Mouse (Mus musculus) adrenal gland, adult 8-10 months (tissue): ENCODE results near the gene Acp7. TPM values are rescaled to one million over a fixed set of nuclear protein-coding genes. Genes with fewer than 3 reads are reported as not detected.

Source experiments
- DNase-seq: peaks from one replicate; pipeline ENCODE4 v3.0.0; 2022
- microRNA-seq, 2 experiments: library from miRNA; unstranded; fragments of <30 nt; microRNA quantifications; one replicate each; pipeline ENCODE4 v1.2.0; 2022
- total RNA-seq, 4 experiments: library from RNA; stranded (reverse); gene quantifications; 2 replicates each; pipeline ENCODE4 v1.2.4; 2022

Acp7 gene
- total RNA-seq, 4 experiments from 2014 or later = not detected

DNA sequence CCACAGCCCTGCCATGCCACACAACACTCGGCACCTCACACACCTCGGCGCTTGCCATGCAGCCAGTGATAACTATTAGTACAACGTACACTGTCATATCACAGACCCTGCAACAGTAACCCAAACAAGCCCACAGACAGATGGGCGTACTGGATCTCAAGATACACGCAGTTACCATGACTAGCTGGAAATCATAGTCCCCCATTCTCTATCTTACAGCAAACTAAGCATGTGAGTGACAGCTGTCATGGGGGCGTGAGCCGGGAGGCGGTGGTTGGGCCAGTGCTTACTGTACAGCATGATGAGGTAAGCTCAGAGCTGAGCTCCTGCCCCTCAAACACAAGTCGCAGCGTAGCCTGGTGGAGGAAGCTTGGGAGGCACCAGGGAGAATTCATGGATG, 55.5 kb downstream of the Acp7 start:
- DNase-seq = no peak

- DNase-seq = no peak
Observed at GRCm38 (mm10) chr7:28573236-28573635, 57.9 kb downstream of the Acp7 start.

- DNase-seq = no peak
Observed at GRCm38 (mm10) chr7:28572689-28573088, 58.4 kb downstream of the Acp7 start.

- peak; percentile 58 for DNase-seq
Observed at GRCm38 (mm10) chr7:28570982-28571682, 60.0 kb downstream of the Acp7 start.

- DNase-seq = no peak
Observed at GRCm38 (mm10) chr7:28570291-28570981, 60.7 kb downstream of the Acp7 start.

GRCm38 (mm10) chr7:28568253-28568652, 62.9 kb downstream of the Acp7 start:
- no peak for DNase-seq

DNA sequence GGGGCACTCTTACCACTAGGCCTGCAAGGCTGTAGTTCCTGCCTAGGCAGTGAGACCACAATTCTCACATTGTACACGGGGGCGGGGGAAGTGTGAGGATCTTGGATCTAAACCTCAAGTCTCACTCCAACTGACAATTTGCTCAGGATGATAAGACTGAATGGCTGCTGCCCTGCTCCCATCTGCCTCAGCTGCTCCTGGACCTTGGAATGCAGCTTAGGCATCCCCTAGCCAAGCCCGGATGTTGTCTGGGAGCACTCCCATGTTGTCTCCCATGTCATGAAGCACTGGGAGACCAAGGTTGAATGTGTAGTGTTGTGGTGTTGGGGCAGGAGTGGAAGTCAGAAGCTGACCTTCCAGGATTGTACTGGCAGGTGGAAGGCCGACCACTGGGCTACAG, 63.6 kb downstream of the Acp7 start:
- no peak for DNase-seq

- DNase-seq = no peak
Observed at GRCm38 (mm10) chr7:28565407-28565806, 65.7 kb downstream of the Acp7 start.

DNA sequence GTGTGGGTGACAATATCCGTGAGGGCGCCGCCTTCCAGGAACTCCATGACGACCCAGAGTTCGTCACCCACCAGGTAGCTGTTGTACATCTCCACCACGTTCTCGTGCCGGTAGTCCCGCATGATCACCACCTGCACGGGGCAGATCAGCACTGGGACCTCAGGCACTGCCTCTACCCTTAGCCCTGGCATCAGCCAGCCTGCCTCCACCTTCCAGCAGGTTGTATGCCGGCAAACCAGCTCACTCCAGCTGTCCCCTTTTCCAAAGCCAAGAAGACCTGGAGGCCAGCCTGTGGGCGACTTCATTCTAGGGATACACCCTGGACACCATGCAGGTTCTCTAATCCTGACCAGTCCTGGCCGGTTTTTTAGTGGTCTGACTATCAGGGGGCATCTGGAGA, 68.2 kb downstream of the Acp7 start:
- no peak for DNase-seq

- no peak for DNase-seq
Observed at GRCm38 (mm10) chr7:28562371-28562770, 68.8 kb downstream of the Acp7 start.

- no peak for DNase-seq
Observed at GRCm38 (mm10) chr7:28561967-28562366, 69.2 kb downstream of the Acp7 start.

DNA sequence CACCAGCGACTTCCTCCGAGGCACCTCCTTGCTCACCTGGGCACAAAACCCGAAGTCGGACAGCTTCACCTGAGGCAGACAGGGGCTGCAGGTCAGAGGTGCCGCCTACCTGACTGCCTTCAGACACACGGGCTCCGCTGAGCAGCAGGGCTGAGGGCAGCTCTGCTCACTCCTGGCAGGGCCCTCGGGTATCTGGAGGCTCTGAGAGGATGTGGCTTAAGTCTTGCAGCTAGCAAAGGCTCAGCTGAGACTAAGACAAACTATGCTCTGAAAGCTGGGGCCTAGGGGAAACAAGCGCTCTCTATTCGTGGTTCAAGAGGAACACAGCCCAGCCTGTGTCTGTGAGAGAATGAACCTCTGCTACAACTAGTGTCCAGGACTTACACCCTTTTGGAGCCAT, 70.3 kb downstream of the Acp7 start:
- no peak for DNase-seq

GRCm38 (mm10) chr7:28558486-28558885, 72.6 kb downstream of the Acp7 start:
- DNase-seq = no peak

DNA sequence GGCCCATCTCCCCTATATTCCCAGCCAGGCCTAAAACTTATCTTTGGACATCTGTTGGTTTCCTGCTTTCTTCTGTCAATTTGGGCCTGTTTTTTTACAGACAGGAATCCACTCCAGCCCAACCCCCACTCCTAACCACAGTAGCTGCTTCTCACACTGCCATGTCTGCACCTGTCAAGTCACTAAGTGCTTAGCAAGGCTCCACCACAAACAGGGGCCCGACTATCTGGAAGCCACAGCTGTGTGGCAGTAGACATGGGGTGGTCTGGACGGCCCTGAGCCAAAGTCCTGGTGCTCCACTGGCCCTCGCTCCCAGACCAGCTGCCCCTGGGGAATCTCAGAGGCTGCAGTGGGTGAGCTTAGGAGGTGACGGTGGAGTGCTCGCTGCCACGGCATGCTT, 73.4 kb downstream of the Acp7 start:
- DNase-seq = no peak

Small RNA genes within 50 kb of the gene (microRNA-seq; reads per million reads assigned to microRNA genes)
- 1.9 to 2.5 reads per million in 2 experiments for gene Mir7049

Other genes starting within 250 kb of the Acp7 start
- gene Med29, start 238.6 kb downstream of the Acp7 start, total RNA-seq = 10 to 100 TPM; 24.5 to 44.1 (median 29.5) TPM
- gene Paf1, start 238.4 kb downstream of the Acp7 start, total RNA-seq = 100 to 1,000 TPM in 1 of 4 experiments, 10 to 100 TPM in 3; 61.6 to 102 (median 87.9) TPM
- gene Gmfg, start 193.9 kb downstream of the Acp7 start, total RNA-seq = 10 to 100 TPM in 2 of 4 experiments, 1 to 10 TPM in 2; 7.5 to 13.5 (median 11.3) TPM
- 10 to 100 TPM; 19.3 to 27.7 (median 24.5) TPM for gene Lrfn1, start 179.4 kb downstream of the Acp7 start, total RNA-seq
- under 1 TPM in 1 of 4 experiments, not detected in 3; 0.46 TPM for gene Ifnl2, start 120.9 kb downstream of the Acp7 start, total RNA-seq
- gene Ifnl3, start 108.5 kb downstream of the Acp7 start, total RNA-seq = not detected
- not detected for gene Sycn, start 90.4 kb downstream of the Acp7 start, total RNA-seq
- gene Nccrp1, start 84.1 kb downstream of the Acp7 start, total RNA-seq = not detected
- gene Samd4b, start 33.2 kb downstream of the Acp7 start, total RNA-seq = 10 to 100 TPM; 62.4 to 83.9 (median 73.4) TPM
- 10 to 100 TPM; 28.5 to 37.2 (median 34.0) TPM for gene Pak4, start 33.1 kb downstream of the Acp7 start, total RNA-seq
- 1 to 10 TPM; 2.5 to 3.4 (median 3.1) TPM for gene Fbxo27, start 61.5 kb upstream of the Acp7 start, total RNA-seq
- gene Fbxo17, start 85.5 kb upstream of the Acp7 start, total RNA-seq = 1 to 10 TPM; 4.5 to 9.9 (median 6.9) TPM
- 10 to 100 TPM; 76.5 to 92.2 (median 83.3) TPM for gene Mrps12, start 110.5 kb upstream of the Acp7 start, total RNA-seq
- 10 to 100 TPM; 18.0 to 26.2 (median 20.3) TPM for gene Sars2, start 110.7 kb upstream of the Acp7 start, total RNA-seq
- gene Ccer2, start 124.8 kb upstream of the Acp7 start, total RNA-seq = not detected
- 10 to 100 TPM; 73.9 to 96.2 (median 84.3) TPM for gene Sirt2, start 135.4 kb upstream of the Acp7 start, total RNA-seq
- 10 to 100 TPM; 32.0 to 52.2 (median 39.6) TPM for gene Nfkbib, start 136.2 kb upstream of the Acp7 start, total RNA-seq
- 1 to 10 TPM; 1.9 to 4.4 (median 2.8) TPM for gene Rinl, start 157.6 kb upstream of the Acp7 start, total RNA-seq
- 100 to 1,000 TPM; 331 to 473 (median 439) TPM for gene Hnrnpl, start 177.2 kb upstream of the Acp7 start, total RNA-seq
- gene Ech1, start 193.9 kb upstream of the Acp7 start, total RNA-seq = 100 to 1,000 TPM; 402 to 476 (median 431) TPM
- gene Lgals4, start 202.5 kb upstream of the Acp7 start, total RNA-seq = 10 to 100 TPM in 2 of 4 experiments, 1 to 10 TPM in 2; 6.6 to 34.6 (median 18.8) TPM
- gene Lgals7, start 232.5 kb upstream of the Acp7 start, total RNA-seq = 1 to 10 TPM in 1 of 4 experiments, not detected in 3; 1.2 TPM